Mouse (Mus musculus) lung, embryonic 14.5 days (tissue): ENCODE data around the gene Tgm1. TPM values are rescaled to one million over a fixed set of nuclear protein-coding genes. Genes with fewer than 3 reads are reported as not detected.
A peak's percentile ranks its signal among the peaks of the same experiment; 100 is the strongest.

Experiments used
- ATAC-seq: fragments of 200-750 bp; cut with Nextera tagmentation; 2 replicates; pipeline ENCODE4 v1.8.0; 2017; ENCODE audit warnings: mild to moderate bottlenecking, moderate TSS enrichment, moderate library complexity; ENCODE audit not compliant: insufficient read depth
- DNase-seq: peaks from one replicate; pipeline ENCODE4 v3.0.0-alpha.2; 2015
- H3K27ac ChIP-seq: fragments of 300-500 bp; sonication (generic); 2 replicates; pipeline ENCODE4 v1.5.1; 2014; ENCODE audit warnings: low read depth, mild to moderate bottlenecking, moderate library complexity
- H3K27me3 ChIP-seq: fragments of 300-500 bp; sonication (generic); 2 replicates; pipeline ENCODE4 v1.6.1; 2014; ENCODE audit warnings: low read length, control low read depth; ENCODE audit not compliant: insufficient read depth
- H3K36me3 ChIP-seq: fragments of 300-500 bp; sonication (generic); 2 replicates; pipeline ENCODE4 v1.6.1; 2014; ENCODE audit warnings: control low read depth; ENCODE audit not compliant: insufficient read depth
- H3K4me1 ChIP-seq: fragments of 300-500 bp; sonication (generic); 2 replicates; pipeline ENCODE4 v1.6.1; 2014; ENCODE audit warnings: antibody characterized with exemption, control low read depth; ENCODE audit not compliant: insufficient read depth
- H3K4me2 ChIP-seq: fragments of 300-500 bp; sonication (generic); 2 replicates; pipeline ENCODE4 v1.6.1; 2014; ENCODE audit warnings: mild to moderate bottlenecking
- H3K4me3 ChIP-seq: fragments of 300-500 bp; sonication (generic); 2 replicates; pipeline ENCODE4 v1.5.1; 2014; ENCODE audit warnings: low read depth, low read length
- H3K9ac ChIP-seq: fragments of 300-500 bp; sonication (generic); 2 replicates; pipeline ENCODE4 v1.6.1; 2014
- H3K9me3 ChIP-seq: fragments of 300-500 bp; sonication (generic); 2 replicates; pipeline ENCODE4 v1.6.1; 2016; ENCODE audit warnings: low read depth, low read length, control low read depth
- CTCF ChIP-seq: IDR thresholded peaks from 2 replicates; pipeline ENCODE4 v1.5.1; 2016; ENCODE audit warnings: antibody characterized with exemption, low read depth
- WGBS: fragments of 180-500 bp; shearing (Covaris S2); extraction: QIAGEN DNeasy Blood & Tissue Kit; methylation state at CpG from one replicate; pipeline ENCODE4 v1.1.7; 2014; 5-methylcytosine and 5-hydroxymethylcytosine counted together
- polyA plus RNA-seq: library from polyadenylated mRNA; unstranded; fragments of >200 nt; fragmentation: Nextera tagmentation; extraction: Ambion mirVana; gene quantifications from 2 replicates; pipeline ENCODE4 v1.2.1, GENCODE M21; 2014

The Tgm1 gene
- polyA plus RNA-seq, 1 experiment from 2014 or later = 0.89 TPM

DNA sequence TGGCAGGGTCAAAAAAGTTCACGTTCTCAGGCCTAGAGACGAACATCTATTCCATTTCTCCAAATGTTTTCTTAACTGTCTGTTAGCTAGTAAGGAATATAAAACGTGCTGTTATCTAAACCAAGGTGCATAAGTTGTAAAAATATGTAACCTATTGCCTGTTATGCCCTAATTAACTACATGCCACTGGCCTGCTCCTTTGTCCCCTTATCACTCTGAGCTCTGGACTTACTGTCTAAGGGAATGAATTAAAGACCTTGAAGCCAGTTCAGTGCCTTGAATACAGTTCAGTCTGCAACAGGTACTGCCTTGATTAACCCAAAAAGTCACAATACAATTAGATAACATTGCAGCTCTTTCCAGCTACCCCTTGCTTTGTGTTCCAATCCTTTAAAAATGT is 21.6 kb upstream of the Tgm1 start:
- no peak overlapping the region for H3K9ac ChIP-seq
- no peaks in the 10 kb centered on the region for H3K4me1 ChIP-seq
- no peaks in the 10 kb centered on the region for H3K9me3 ChIP-seq
- no peaks in the 10 kb centered on the region for H3K27me3 ChIP-seq
- H3K27ac ChIP-seq = no peak overlapping the region
- no peak for ATAC-seq
- no peak for DNase-seq
- 29% methylated on average over 3 of the region's 3 CpGs for WGBS
- no peak for TF ChIP-seq CTCF
- no peak overlapping the region for H3K4me3 ChIP-seq
- H3K36me3 ChIP-seq = peaks cover 13% of the 10 kb centered on the region
- no peak overlapping the region for H3K4me2 ChIP-seq

- 72% methylated on average over 7 of the region's 7 CpGs for WGBS
- H3K9ac ChIP-seq = no peak overlapping the region
- no peaks in the 10 kb centered on the region for H3K4me1 ChIP-seq
Observed at GRCm38 (mm10) chr14:55734869-55735268, 21.1 kb upstream of the Tgm1 start.

DNA sequence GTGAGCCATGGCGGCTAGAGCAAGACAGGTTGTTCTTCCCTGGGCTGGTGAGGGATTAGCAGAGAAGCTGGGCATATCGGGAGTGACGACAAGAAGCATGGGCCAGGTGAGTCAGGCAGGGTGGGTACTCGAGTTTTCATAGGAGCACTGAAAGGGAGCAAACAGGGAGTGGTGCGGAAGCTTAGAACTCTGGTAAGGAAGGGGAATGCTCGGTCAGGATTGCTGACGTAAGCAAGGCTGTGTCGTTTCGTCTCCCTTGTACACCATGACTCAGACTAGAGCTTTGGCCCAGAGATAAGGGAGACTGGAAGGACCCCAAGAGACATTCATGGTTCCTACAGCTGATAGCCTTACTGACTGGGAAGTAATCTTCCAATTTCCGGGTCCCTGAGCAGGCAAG is 20.2 kb upstream of the Tgm1 start:
- no peaks in the 10 kb centered on the region for H3K4me1 ChIP-seq

More at GRCm38 (mm10) chr14:55734869-55735268, 21.1 kb upstream of the Tgm1 start:
- peaks cover 9% of the 10 kb centered on the region for H3K36me3 ChIP-seq
- no peak overlapping the region for H3K27ac ChIP-seq
- ATAC-seq (no peak), DNase-seq (no peak)
- TF ChIP-seq CTCF = no peak
- H3K4me2 ChIP-seq = no peak overlapping the region
- H3K4me3 ChIP-seq = no peak overlapping the region
- H3K9me3 ChIP-seq = no peaks in the 10 kb centered on the region
- no peaks in the 10 kb centered on the region for H3K27me3 ChIP-seq

GRCm38 (mm10) chr14:55730531-55731032 is 16.9 kb upstream of the Tgm1 start:
- Histone ChIP-seq H3K4me3 (no peak overlapping the region), H3K9me3 (no peaks in the 10 kb centered on the region), H3K27me3 (no peaks in the 10 kb centered on the region), H3K27ac (no peak overlapping the region), H3K4me1 (peaks cover 4% of the 10 kb centered on the region; the same call in 1 of the 2 replicates), H3K36me3 (no peaks in the 10 kb centered on the region), H3K4me2 (no peak overlapping the region), H3K9ac (no peak overlapping the region)
- 83% methylated on average over 7 of the region's 7 CpGs for WGBS
- DNase-seq = no peak
- no peak for ATAC-seq
- TF ChIP-seq CTCF = no peak

More for the DNA sequence above, 20.2 kb upstream of the Tgm1 start:
- H3K9me3 ChIP-seq = no peaks in the 10 kb centered on the region
- H3K4me2 ChIP-seq = no peak overlapping the region
- H3K36me3 ChIP-seq = no peaks in the 10 kb centered on the region; the same call in none of the 2 replicates
- DNase-seq (no peak), ATAC-seq (no peak)
- no peak overlapping the region for H3K27ac ChIP-seq
- TF ChIP-seq CTCF = no peak
- H3K9ac ChIP-seq = no peak overlapping the region
- H3K27me3 ChIP-seq = no peaks in the 10 kb centered on the region
- 71% methylated on average over 10 of the region's 10 CpGs for WGBS
- no peak overlapping the region for H3K4me3 ChIP-seq

- ATAC-seq = no peak
- no peaks in the 10 kb centered on the region for H3K9me3 ChIP-seq
Observed at GRCm38 (mm10) chr14:55730116-55730515, 16.4 kb upstream of the Tgm1 start.

DNA sequence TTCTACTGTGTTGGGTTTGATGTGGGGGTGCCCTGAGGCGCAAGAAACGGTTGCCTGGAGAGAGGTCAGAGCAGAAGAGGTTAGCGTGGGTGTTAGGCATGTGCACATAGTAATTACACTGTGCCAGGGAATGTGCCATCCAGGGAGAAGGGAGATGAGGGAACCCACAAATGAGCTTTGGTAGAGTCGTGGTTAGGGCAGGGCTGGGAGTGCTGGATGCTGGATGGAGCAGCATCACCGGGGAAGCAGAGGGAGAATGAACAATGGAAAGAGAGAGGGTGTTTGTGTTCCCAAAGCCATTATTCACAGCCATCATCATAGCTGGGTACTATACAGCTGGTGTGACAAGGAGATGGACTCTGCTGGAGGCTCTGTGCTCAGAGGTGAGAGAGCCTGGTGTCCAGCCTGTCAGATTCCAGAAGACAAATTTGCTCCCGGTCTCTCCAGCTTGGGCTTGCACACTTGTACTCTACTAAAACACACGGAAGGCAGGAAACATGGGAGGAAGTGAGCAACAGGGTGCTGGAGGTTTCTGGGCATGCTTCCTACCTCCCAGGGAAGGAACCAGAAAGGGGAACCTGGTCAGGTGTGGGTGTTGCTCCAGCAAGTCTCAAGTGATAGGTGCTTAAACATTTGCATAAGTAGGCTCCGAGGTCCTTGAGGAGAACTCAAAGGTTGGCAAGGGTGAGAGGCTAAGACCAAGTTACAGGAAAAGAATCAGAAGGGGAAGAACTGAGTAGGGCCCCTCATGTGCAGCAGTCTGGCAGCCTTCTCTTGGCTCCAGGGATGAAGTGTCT is 14.4 kb upstream of the Tgm1 start:
- H3K36me3 ChIP-seq = no peaks in the 10 kb centered on the region
- peaks cover 4% of the 10 kb centered on the region; the same call in 1 of the 2 replicates for H3K4me1 ChIP-seq
- H3K4me3 ChIP-seq = no peak overlapping the region
- H3K9ac ChIP-seq = no peak overlapping the region
- TF ChIP-seq CTCF = no peak
- H3K9me3 ChIP-seq = no peaks in the 10 kb centered on the region
- ATAC-seq = no peak
- WGBS = 51% methylated on average over 8 of the region's 8 CpGs
- no peak overlapping the region for H3K4me2 ChIP-seq
- DNase-seq = no peak
- 0 out of 2 replicates have a peak overlapping the region, but pooled peaks have one; percentile 4 for H3K27ac ChIP-seq
- no peaks in the 10 kb centered on the region for H3K27me3 ChIP-seq

More at GRCm38 (mm10) chr14:55730116-55730515, 16.4 kb upstream of the Tgm1 start:
- no peaks in the 10 kb centered on the region for H3K36me3 ChIP-seq
- H3K27me3 ChIP-seq = no peaks in the 10 kb centered on the region
- WGBS = 79% methylated on average over 7 of the region's 7 CpGs
- H3K4me1 ChIP-seq = peaks cover 4% of the 10 kb centered on the region; the same call in 1 of the 2 replicates
- H3K4me3 ChIP-seq = no peak overlapping the region
- no peak overlapping the region for H3K4me2 ChIP-seq
- no peak for TF ChIP-seq CTCF
- no peak overlapping the region for H3K9ac ChIP-seq
- DNase-seq = no peak
- no peak overlapping the region for H3K27ac ChIP-seq

GRCm38 (mm10) chr14:55726261-55726660 is 12.5 kb upstream of the Tgm1 start:
- no peak for TF ChIP-seq CTCF

More at GRCm38 (mm10) chr14:55726261-55726660, 12.5 kb upstream of the Tgm1 start:
- Histone ChIP-seq H3K9me3 (no peaks in the 10 kb centered on the region), H3K4me3 (no peak overlapping the region), H3K27me3 (no peaks in the 10 kb centered on the region), H3K4me2 (no peak overlapping the region), H3K27ac (no peak overlapping the region), H3K4me1 (peaks cover 4% of the 10 kb centered on the region; the same call in 1 of the 2 replicates), H3K9ac (no peak overlapping the region), H3K36me3 (no peaks in the 10 kb centered on the region)
- DNase-seq (no peak), ATAC-seq (no peak)
